Comparison of ENCODE assay signal across 8 mouse cellular contexts in genomic region chr5:136245541-136246451, GRCm38 (mm10). TPM values are rescaled to one million over a fixed set of nuclear protein-coding genes. Genes with fewer than 3 reads are reported as not detected.
A peak's percentile ranks its signal among the peaks of the same experiment; 100 is the strongest.
DNase-seq lines count a peak whose midpoint lies in the region; ATAC-seq and TF ChIP-seq lines count a peak whose summit lies in the region.

No protein-coding gene starts in this region.

- H3K9me3 ChIP-seq in kidney, postnatal 0 days (replicated peaks; ENCODE audit: low read length): no peaks in the 10 kb centered on the region
- no peaks in the 10 kb centered on the region for H3K9me3 ChIP-seq in hindbrain, postnatal 0 days (ENCODE audit: low read length)
- no peaks in the 10 kb centered on the region for H3K9me3 ChIP-seq in midbrain, postnatal 0 days (ENCODE audit: low read length)

- 13% methylated on average over 15 of the region's 15 CpGs for WGBS in kidney, postnatal 0 days
- 13% methylated on average over 15 of the region's 15 CpGs for WGBS in hindbrain, postnatal 0 days
- 10% methylated on average over 15 of the region's 15 CpGs for WGBS in midbrain, postnatal 0 days

- TF ChIP-seq CTCF in kidney, postnatal 0 days (IDR thresholded peaks at IDR 0.05; ENCODE audit: low read depth): peak; percentile 1
- TF ChIP-seq CTCF in hindbrain, postnatal 0 days (IDR thresholded peaks at IDR 0.05; ENCODE audit: low read depth): 0 out of 2 replicates have a peak, but pooled peaks have one; percentile 9
- TF ChIP-seq CTCF in midbrain, postnatal 0 days (IDR thresholded peaks at IDR 0.05): peak; percentile 45

- H3K9ac ChIP-seq in kidney, postnatal 0 days (ENCODE audit: low read depth, low read length): no peak overlapping the region
- H3K9ac ChIP-seq in hindbrain, postnatal 0 days (replicated peaks; ENCODE audit: low read length): peak overlapping the region; percentile 82
- H3K9ac ChIP-seq in midbrain, postnatal 0 days (replicated peaks; ENCODE audit: low read length, poor library complexity, severe bottlenecking): peak overlapping the region; percentile 93

- H3K4me3 ChIP-seq in kidney, postnatal 0 days (replicated peaks; ENCODE audit: low read depth, low read length): peak overlapping the region; percentile 82
- peak overlapping the region; percentile 83 for H3K4me3 ChIP-seq in hindbrain, postnatal 0 days (ENCODE audit: low read length)
- H3K4me3 ChIP-seq in midbrain, postnatal 0 days (ENCODE audit: low read depth, low read length): peak overlapping the region; percentile 84

- peak overlapping the region; percentile 98 for H3K4me2 ChIP-seq in kidney, postnatal 0 days (ENCODE audit: low read length)
- peak overlapping the region; percentile 88 for H3K4me2 ChIP-seq in hindbrain, postnatal 0 days (ENCODE audit: low read depth, low read length)
- peak overlapping the region; percentile 81 for H3K4me2 ChIP-seq in midbrain, postnatal 0 days (ENCODE audit: low read depth, low read length, poor library complexity, severe bottlenecking)

- DNase-seq in kidney, postnatal 0 days (ENCODE audit: low spot score): no peak
- no peak for DNase-seq in kidney, adult 9 months
- peak; percentile 37 for DNase-seq in embryo, embryonic 11 days
- DNase-seq in hindbrain, postnatal 0 days (ENCODE audit: low spot score): peak; percentile 24
- DNase-seq in midbrain, postnatal 0 days (ENCODE audit: low spot score): no peak
- no peak for DNase-seq in ovary, postnatal 10 days (ENCODE audit: low spot score)
- no peak for DNase-seq in spleen, postnatal 36 days (ENCODE audit: low spot score in 2 of 2)
- no peak for DNase-seq in layer of hippocampus, adult 9-11 months

- H3K4me1 ChIP-seq in kidney, postnatal 0 days (replicated peaks; ENCODE audit: insufficient read depth, low read length): peaks cover 4% of the 10 kb centered on the region; the same call in 1 of the 2 replicates
- no peaks in the 10 kb centered on the region; the same call in 1 of the 2 replicates for H3K4me1 ChIP-seq in hindbrain, postnatal 0 days (ENCODE audit: insufficient read depth, low read length)
- H3K4me1 ChIP-seq in midbrain, postnatal 0 days (ENCODE audit: insufficient read depth, low read length): peaks cover 3% of the 10 kb centered on the region; the same call in 1 of the 2 replicates

- H3K36me3 ChIP-seq in kidney, postnatal 0 days (ENCODE audit: insufficient read depth, low read length): no peaks in the 10 kb centered on the region
- no peaks in the 10 kb centered on the region for H3K36me3 ChIP-seq in hindbrain, postnatal 0 days (ENCODE audit: insufficient read depth, low read length)
- H3K36me3 ChIP-seq in midbrain, postnatal 0 days (ENCODE audit: insufficient read depth, low read length): no peaks in the 10 kb centered on the region

- H3K27me3 ChIP-seq in kidney, postnatal 0 days (ENCODE audit: insufficient read depth, low read length): no peaks in the 10 kb centered on the region
- no peaks in the 10 kb centered on the region for H3K27me3 ChIP-seq in hindbrain, postnatal 0 days (ENCODE audit: insufficient read depth, low read length)
- no peaks in the 10 kb centered on the region for H3K27me3 ChIP-seq in midbrain, postnatal 0 days (ENCODE audit: insufficient read depth, low read length)

- 0 out of 2 replicates have a peak, but pooled peaks have one; percentile 10 for ATAC-seq in kidney, postnatal 0 days (replicated peaks; ENCODE audit: low FRiP score, low read depth)
- ATAC-seq in hindbrain, postnatal 0 days: 0 out of 2 replicates have a peak, but pooled peaks have one; percentile 1
- ATAC-seq in midbrain, postnatal 0 days (ENCODE audit: low FRiP score): peak; percentile 9; the same call in 1 of the 2 replicates

- peak overlapping the region; percentile 83; the same call in 1 of the 2 replicates for H3K27ac ChIP-seq in kidney, postnatal 0 days
- H3K27ac ChIP-seq in hindbrain, postnatal 0 days: peak overlapping the region; percentile 82
- H3K27ac ChIP-seq in midbrain, postnatal 0 days (ENCODE audit: low read depth, low read length): peak overlapping the region; percentile 89

RNA-seq across cellular contexts. Expression of gene Sh2b2, which starts 0.6 kb away (rescaled TPM):
- polyA plus RNA-seq in kidney, postnatal 0 days (2015; fragmentation: Nextera tagmentation; extraction: Ambion mirVana): 3.1 and 4.1 TPM in 2 replicates
- total RNA-seq in hindbrain, postnatal 0 days (2014; rRNA removed): 41.7 and 49.6 TPM in 2 replicates
- polyA plus RNA-seq in hindbrain, postnatal 0 days (2015; fragmentation: Nextera tagmentation; extraction: Ambion mirVana): 14.4 and 15.3 TPM in 2 replicates
- total RNA-seq in midbrain, postnatal 0 days (2014; rRNA removed): 51.2 and 58.0 TPM in 2 replicates
- polyA plus RNA-seq in midbrain, postnatal 0 days (2015; fragmentation: Nextera tagmentation; extraction: Ambion mirVana): 20.9 and 21.6 TPM in 2 replicates

RNA-seq across cellular contexts. Expression of gene Prkrip1, which starts 47.0 kb away (rescaled TPM):
- 44.2 and 46.6 TPM in 2 replicates for polyA plus RNA-seq in kidney, postnatal 0 days (2015; fragmentation: Nextera tagmentation; extraction: Ambion mirVana)
- 11.2 and 15.1 TPM in 2 replicates for total RNA-seq in hindbrain, postnatal 0 days (2014; rRNA removed)
- polyA plus RNA-seq in hindbrain, postnatal 0 days (2015; fragmentation: Nextera tagmentation; extraction: Ambion mirVana): 58.7 and 59.0 TPM in 2 replicates
- 7.9 and 24.0 TPM in 2 replicates for total RNA-seq in midbrain, postnatal 0 days (2014; rRNA removed)
- polyA plus RNA-seq in midbrain, postnatal 0 days (2015; fragmentation: Nextera tagmentation; extraction: Ambion mirVana): 64.9 and 68.9 TPM in 2 replicates

Comparison
In these comparisons a context has a peak if more than half of its experiments do, and no peak if none do; other contexts are left out.
1. DNase-seq: peak in embryo, embryonic 11 days (single experiment) and hindbrain, postnatal 0 days (single experiment); none in kidney, postnatal 0 days (single experiment), kidney, adult 9 months (single experiment), midbrain, postnatal 0 days (single experiment), ovary, postnatal 10 days (single experiment), spleen, postnatal 36 days (0 of 2) and layer of hippocampus, adult 9-11 months (single experiment).
2. Peak in every context shown above with its lines, with median percentiles within 50 percentile points of each other: ATAC-seq, H3K27ac ChIP-seq, H3K4me2 ChIP-seq, H3K4me3 ChIP-seq and CTCF ChIP-seq.